Mouse (Mus musculus) intestine, embryonic 15.5 days (tissue): ENCODE results near the gene Bad. TPM values are rescaled to one million over a fixed set of nuclear protein-coding genes. Genes with fewer than 3 reads are reported as not detected.
A peak's percentile ranks its signal among the peaks of the same experiment; 100 is the strongest.
"Not testable (repeated sequence)": the region's sequence is repeated elsewhere in the genome, so short reads cannot be mapped to it uniquely, and the experiment has no call there.

ENCODE experiments used
- ATAC-seq: fragments of 200-750 bp; cut with Nextera tagmentation; 2 replicates; pipeline ENCODE4 v1.8.0; 2017; ENCODE audit warnings: moderate TSS enrichment, moderate library complexity
- H3K27ac ChIP-seq: fragments of 300-500 bp; sonication (generic); 2 replicates; pipeline ENCODE4 v1.5.1; 2015; ENCODE audit warnings: mild to moderate bottlenecking, inconsistent platforms
- H3K27me3 ChIP-seq: fragments of 300-500 bp; sonication (generic); replicated peaks from 2 replicates; pipeline ENCODE4 v1.6.1; 2015; ENCODE audit warnings: inconsistent platforms
- H3K36me3 ChIP-seq: fragments of 300-500 bp; sonication (generic); 2 replicates; pipeline ENCODE4 v1.6.1; 2015; ENCODE audit warnings: inconsistent platforms
- H3K4me1 ChIP-seq: fragments of 300-500 bp; sonication (generic); replicated peaks from 2 replicates; pipeline ENCODE4 v1.6.1; 2015; ENCODE audit warnings: inconsistent platforms
- H3K4me2 ChIP-seq: fragments of 300-500 bp; sonication (generic); replicated peaks from 2 replicates; pipeline ENCODE4 v1.6.1; 2015; ENCODE audit warnings: mild to moderate bottlenecking, inconsistent platforms
- H3K4me3 ChIP-seq: fragments of 300-500 bp; sonication (generic); replicated peaks from 2 replicates; pipeline ENCODE4 v1.5.1; 2015; ENCODE audit warnings: inconsistent platforms
- H3K9ac ChIP-seq: fragments of 300-500 bp; sonication (generic); 2 replicates; pipeline ENCODE4 v1.6.1; 2015; ENCODE audit warnings: inconsistent platforms
- H3K9me3 ChIP-seq: fragments of 300-500 bp; sonication (generic); 2 replicates; pipeline ENCODE4 v1.6.1; 2016; ENCODE audit warnings: inconsistent platforms
- WGBS: fragments of 180-500 bp; shearing (Covaris S2); methylation state at CpG from one replicate; pipeline ENCODE4 v1.1.7; 2015; 5-methylcytosine and 5-hydroxymethylcytosine counted together
- polyA plus RNA-seq: library from polyadenylated mRNA; unstranded; fragments of >200 nt; fragmentation: Nextera tagmentation; extraction: Ambion mirVana; gene quantifications from 2 replicates; pipeline ENCODE4 v1.2.1, GENCODE M21; 2015

The Bad gene
- polyA plus RNA-seq, 1 experiment from 2014 or later, result 70.0 TPM

DNA sequence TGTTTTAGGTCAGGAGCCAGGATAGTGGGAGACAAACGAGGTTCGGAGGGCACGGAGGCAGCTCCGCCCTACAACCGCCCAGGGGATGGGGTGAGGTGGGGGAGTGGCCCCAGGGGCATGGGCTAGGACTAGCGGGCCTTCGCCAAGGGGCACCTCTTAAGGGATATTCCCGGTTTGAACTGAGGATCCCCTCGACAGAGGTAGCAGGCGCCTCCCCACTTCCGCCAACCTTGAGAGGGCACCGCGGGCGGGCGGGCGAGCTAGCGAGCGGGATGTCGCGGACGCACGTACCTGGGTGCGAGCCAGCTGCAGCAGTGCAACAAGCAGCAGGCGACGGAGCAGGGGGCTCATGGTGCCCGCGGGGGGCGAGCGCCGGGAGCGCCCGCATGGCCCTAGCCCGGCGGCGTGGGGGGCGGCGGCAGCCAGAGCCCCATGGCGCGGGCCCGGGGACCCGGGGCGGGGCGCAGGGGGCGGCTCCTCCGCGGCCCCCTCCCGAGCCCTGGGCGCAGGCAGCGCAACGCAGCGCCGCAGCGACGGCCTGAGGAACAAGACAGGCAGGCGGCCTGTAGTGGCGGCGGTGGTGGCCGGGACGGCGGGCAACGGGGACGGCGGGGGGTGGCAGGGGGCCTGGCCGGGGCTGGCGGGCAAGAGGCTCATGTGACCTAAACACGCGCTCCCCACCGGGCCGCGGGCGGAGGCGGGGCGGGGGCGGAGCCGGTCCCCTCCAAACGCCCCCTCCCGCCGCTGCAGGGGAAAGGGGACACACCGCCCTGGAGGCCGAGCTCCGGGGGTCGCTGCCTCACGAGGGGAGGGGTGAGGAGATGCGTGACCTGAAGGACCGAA is 45.6 kb downstream of the Bad start, which contains the start of gene Vegfb:
Vegfb (minus strand) TSS at position 591 of the 843 bp plus-strand sequence.
- Histone ChIP-seq H3K27ac (peak within 1 kb of the TSS; percentile 92), H3K27me3 (no peaks in the 10 kb centered on the region), H3K36me3 (peaks cover 14% of the 10 kb centered on the region), H3K9ac (peak within 1 kb of the TSS; percentile 91), H3K4me1 (peaks cover 23% of the 10 kb centered on the region), H3K4me2 (peak within 1 kb of the TSS; percentile 87), H3K4me3 (peak within 1 kb of the TSS; percentile 94), H3K9me3 (no peaks in the 10 kb centered on the region)
- under 1% methylated on average over 78 of the region's 85 CpGs for WGBS
- ATAC-seq, result peak; percentile 73

DNA sequence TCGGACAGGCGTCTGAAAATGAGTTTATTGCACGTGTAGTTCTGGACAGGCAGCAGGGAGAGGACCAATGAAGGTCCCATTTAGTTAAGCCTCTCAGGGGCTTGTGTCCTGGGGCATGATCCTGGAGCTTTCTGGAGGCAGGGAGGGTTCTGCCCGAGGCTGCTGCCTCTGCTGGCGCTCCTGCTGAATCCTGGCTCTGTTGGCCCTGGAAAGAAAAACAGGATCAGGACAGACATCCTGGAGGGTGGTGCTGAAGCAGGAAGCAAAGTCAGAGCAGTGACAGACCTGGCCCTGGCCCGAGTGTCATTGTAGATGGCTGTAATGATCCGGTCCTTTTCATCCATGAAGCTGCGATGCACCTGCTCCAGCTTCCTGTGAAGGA is 46.2 kb downstream of the Bad start:
- peaks cover 9% of the 10 kb centered on the region for H3K36me3 ChIP-seq
- H3K4me1 ChIP-seq, result peaks cover 25% of the 10 kb centered on the region
- peak overlapping the region; percentile 92 for H3K27ac ChIP-seq
- no peaks in the 10 kb centered on the region for H3K27me3 ChIP-seq
- ATAC-seq, result no peak; the same call in 1 of the 2 replicates
- WGBS, result 5% methylated on average over 8 of the region's 8 CpGs
- peak overlapping the region; percentile 87 for H3K4me2 ChIP-seq
- peak overlapping the region; percentile 91 for H3K9ac ChIP-seq
- H3K4me3 ChIP-seq, result peak overlapping the region; percentile 94
- no peaks in the 10 kb centered on the region for H3K9me3 ChIP-seq

DNA sequence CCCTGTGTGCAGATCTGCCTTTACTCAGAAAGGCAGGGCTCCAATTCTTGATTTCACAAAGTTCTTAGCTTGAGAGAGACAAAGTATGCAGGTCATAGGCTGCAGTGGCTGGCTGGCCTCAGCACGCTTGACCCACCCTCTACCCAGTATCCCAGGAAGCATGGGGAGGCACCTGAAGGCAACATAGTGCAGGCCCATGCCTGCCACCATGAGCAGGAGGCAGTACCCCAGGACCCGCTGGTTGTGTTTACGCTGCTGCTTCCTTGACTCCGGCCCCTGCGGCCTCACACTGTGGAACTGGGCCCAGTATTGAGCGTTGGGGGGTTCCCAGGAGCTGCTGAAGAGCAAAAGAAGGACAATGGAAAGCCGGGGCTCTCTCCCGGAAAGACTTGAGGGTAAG is 47.6 kb downstream of the Bad start:
- H3K4me3 ChIP-seq, result no peak overlapping the region
- 86% methylated on average over 8 of the region's 8 CpGs for WGBS
- H3K9me3 ChIP-seq, result no peaks in the 10 kb centered on the region
- ATAC-seq, result no peak
- H3K36me3 ChIP-seq, result peaks cover 9% of the 10 kb centered on the region
- H3K4me2 ChIP-seq, result 0 out of 2 replicates have a peak overlapping the region, but pooled peaks have one; percentile 9
- no peak overlapping the region for H3K27ac ChIP-seq
- H3K9ac ChIP-seq, result no peak overlapping the region
- H3K27me3 ChIP-seq, result no peaks in the 10 kb centered on the region
- peaks cover 32% of the 10 kb centered on the region for H3K4me1 ChIP-seq

DNA sequence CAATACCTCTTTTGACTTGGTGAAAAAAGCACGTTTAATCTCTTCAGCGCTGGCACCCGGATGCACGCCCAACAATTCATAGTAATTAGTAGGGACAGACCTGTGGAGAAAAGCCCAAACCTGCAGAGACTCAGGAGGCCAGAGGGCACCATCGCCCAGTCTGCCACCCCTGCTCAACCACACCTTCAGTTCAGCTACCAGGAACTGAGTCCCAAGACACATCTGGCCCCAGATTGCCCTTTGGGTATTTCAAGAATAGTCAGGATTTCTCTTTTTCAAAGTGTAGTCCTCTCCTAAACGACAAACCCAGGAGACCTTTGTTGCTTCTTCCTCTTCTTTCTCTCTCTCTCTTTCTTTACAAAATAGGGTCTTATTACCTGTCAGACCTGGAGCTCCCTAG is 49.1 kb downstream of the Bad start:
- 91% methylated on average over 6 of the region's 6 CpGs for WGBS
- no peak overlapping the region for H3K9ac ChIP-seq

GRCm38 (mm10) chr19:6991166-6991565 is 49.5 kb downstream of the Bad start:
- H3K9ac ChIP-seq, H3K4me3 ChIP-seq: not testable (repeated sequence)

More for the DNA sequence above, 49.1 kb downstream of the Bad start:
- Histone ChIP-seq H3K27me3 (no peaks in the 10 kb centered on the region), H3K4me2 (no peak overlapping the region), H3K36me3 (no peaks in the 10 kb centered on the region), H3K27ac (no peak overlapping the region), H3K9me3 (no peaks in the 10 kb centered on the region), H3K4me3 (no peak overlapping the region), H3K4me1 (peaks cover 39% of the 10 kb centered on the region)
- ATAC-seq, result no peak

GRCm38 (mm10) chr19:6992011-6992858 is 50.6 kb downstream of the Bad start, which contains the start of gene Dnajc4:
Dnajc4 (minus strand) TSS chr19:6992572.
- peak within 1 kb of the TSS; percentile 65 for H3K9ac ChIP-seq
- no peaks in the 10 kb centered on the region for H3K36me3 ChIP-seq
- H3K4me3 ChIP-seq, result peak within 1 kb of the TSS; percentile 54
- H3K4me1 ChIP-seq, result peaks cover 39% of the 10 kb centered on the region
- 2% methylated on average over 37 of the region's 37 CpGs for WGBS
- H3K9me3 ChIP-seq, result no peaks in the 10 kb centered on the region
- peak; percentile 95 for ATAC-seq
- H3K27me3 ChIP-seq, result no peaks in the 10 kb centered on the region
- H3K4me2 ChIP-seq, result peak within 1 kb of the TSS; percentile 89
- H3K27ac ChIP-seq, result peak within 1 kb of the TSS; percentile 46

More at GRCm38 (mm10) chr19:6991166-6991565, 49.5 kb downstream of the Bad start:
- peaks cover 34% of the 10 kb centered on the region for H3K4me1 ChIP-seq
- not testable (repeated sequence) for H3K4me2 ChIP-seq, H3K9me3 ChIP-seq, H3K27me3 ChIP-seq, H3K36me3 ChIP-seq, ATAC-seq, H3K27ac ChIP-seq
- 92% methylated on average over 6 of the region's 6 CpGs for WGBS

DNA sequence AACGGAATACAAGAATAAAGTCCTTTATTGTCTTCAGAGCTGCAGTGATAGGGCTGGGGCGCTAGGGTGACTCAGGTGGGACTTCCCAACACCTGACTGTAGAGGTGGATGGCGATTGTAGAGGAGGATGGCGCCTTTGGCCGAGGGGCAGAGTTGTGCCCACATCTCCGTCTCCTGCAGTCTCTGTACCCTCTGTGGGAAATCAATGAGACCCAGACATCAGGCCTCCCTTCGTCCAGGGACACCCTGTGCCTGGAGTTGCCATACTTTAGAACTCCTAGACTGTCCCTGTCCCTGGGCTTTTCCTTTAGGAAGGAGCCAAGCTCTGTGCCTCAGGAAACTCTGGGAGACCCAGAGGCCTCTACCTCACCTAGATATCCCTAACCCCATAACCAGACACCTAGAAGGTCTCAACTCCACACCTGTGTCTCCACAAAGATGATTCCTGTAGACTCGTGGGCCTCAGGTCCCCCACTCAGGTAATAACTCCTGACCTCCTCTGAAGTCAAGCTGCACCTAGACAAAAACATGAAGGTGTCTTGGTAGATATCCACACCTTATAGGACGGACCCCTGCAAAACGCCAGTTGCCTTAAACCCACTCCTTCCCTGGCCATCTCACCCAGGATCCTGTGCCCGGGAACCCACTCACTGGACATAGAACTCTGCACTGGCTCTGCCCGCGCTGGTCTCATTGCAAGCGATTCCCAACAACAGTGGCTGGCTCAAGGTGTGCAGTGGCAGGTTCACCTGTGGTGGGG is 51.5 kb downstream of the Bad start:
- no peak for ATAC-seq
- Histone ChIP-seq H3K27ac (0 out of 2 replicates have a peak overlapping the region, but pooled peaks have one; percentile 33), H3K4me2 (peak overlapping the region; percentile 89), H3K9ac (peak overlapping the region; percentile 65), H3K4me3 (peak overlapping the region; percentile 54), H3K4me1 (peaks cover 37% of the 10 kb centered on the region), H3K36me3 (no peaks in the 10 kb centered on the region), H3K9me3 (no peaks in the 10 kb centered on the region), H3K27me3 (no peaks in the 10 kb centered on the region)
- 62% methylated on average over 14 of the region's 14 CpGs for WGBS

GRCm38 (mm10) chr19:6994002-6994401 is 52.3 kb downstream of the Bad start:
- Histone ChIP-seq H3K4me1 (peaks cover 36% of the 10 kb centered on the region), H3K4me3 (no peak overlapping the region), H3K27me3 (no peaks in the 10 kb centered on the region), H3K36me3 (no peaks in the 10 kb centered on the region), H3K27ac (no peak overlapping the region), H3K4me2 (no peak overlapping the region), H3K9ac (no peak overlapping the region), H3K9me3 (no peaks in the 10 kb centered on the region)
- ATAC-seq, result no peak
- 82% methylated on average over 8 of the region's 8 CpGs for WGBS

DNA sequence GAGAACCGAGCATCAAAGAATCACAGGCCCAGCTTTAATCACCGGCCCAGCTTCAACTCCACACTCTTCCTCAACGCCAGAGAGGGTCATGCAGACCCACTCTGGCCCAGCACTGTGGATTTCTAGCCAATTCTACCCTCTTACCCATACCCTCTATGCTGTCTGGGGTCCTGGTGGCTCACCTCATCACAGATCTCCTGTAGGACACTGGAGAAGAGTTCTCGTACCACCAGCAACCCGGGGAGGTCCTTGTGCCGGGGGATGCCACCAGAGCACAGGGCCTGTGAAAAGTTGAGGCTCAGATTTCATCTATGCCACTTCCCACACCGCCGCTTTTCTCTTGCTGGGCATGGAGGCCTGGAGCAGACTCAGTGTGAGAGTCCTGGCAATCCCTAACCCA is 52.8 kb downstream of the Bad start:
- ATAC-seq, result no peak
- H3K4me3 ChIP-seq, result no peak overlapping the region
- peaks cover 36% of the 10 kb centered on the region for H3K4me1 ChIP-seq
- H3K27ac ChIP-seq, result no peak overlapping the region
- H3K9ac ChIP-seq, result peak overlapping the region; percentile 75
- 0 out of 2 replicates have a peak, but pooled peaks cover 2% of the 10 kb centered on the region for H3K36me3 ChIP-seq
- no peaks in the 10 kb centered on the region for H3K27me3 ChIP-seq
- peak overlapping the region; percentile 91 for H3K4me2 ChIP-seq
- 91% methylated on average over 8 of the region's 8 CpGs for WGBS
- no peaks in the 10 kb centered on the region for H3K9me3 ChIP-seq

DNA sequence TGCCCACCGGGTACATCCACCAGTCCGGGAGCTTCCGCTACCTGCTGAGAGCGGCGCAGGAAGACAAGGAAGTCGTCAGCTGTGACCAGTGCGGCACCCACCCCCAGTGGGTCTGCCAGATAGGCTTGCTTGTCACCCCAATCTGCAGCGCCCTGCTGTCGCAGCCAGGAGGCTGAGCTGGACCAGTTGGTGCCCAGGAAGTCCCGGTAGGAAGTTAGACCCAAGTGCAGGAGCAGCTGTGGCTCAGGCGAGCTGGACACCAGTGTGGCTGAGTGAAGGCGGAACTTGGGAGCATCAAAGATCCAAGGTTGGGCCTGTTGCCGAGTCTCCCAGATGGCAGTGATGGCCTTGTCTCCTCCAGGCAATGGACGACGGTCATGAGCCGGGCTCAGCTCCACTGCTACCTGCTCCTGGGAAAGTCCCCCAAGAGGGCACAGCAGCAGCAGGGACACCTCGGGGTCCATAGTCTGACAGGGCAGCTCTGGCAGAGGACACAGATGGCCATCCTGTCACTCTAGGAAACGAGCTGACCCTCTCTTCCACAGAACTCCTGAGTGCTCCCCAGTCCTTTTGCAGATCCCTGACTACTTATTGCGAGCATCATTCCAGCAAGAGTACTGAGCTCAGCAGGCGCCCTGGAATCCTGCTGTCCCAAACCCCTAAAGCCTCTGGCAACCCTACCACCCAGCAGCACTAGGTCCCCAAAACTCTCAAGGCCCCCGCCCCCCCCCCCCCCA is 53.8 kb downstream of the Bad start:
- Histone ChIP-seq H3K4me2 (peak overlapping the region; percentile 91), H3K4me1 (peaks cover 36% of the 10 kb centered on the region), H3K9ac (peak overlapping the region; percentile 75), H3K36me3 (0 out of 2 replicates have a peak, but pooled peaks cover 3% of the 10 kb centered on the region), H3K27ac (peak overlapping the region; percentile 46), H3K4me3 (peak overlapping the region; percentile 64), H3K9me3 (no peaks in the 10 kb centered on the region), H3K27me3 (no peaks in the 10 kb centered on the region)
- 49% methylated on average over 20 of the region's 21 CpGs for WGBS
- ATAC-seq, result no peak

DNA sequence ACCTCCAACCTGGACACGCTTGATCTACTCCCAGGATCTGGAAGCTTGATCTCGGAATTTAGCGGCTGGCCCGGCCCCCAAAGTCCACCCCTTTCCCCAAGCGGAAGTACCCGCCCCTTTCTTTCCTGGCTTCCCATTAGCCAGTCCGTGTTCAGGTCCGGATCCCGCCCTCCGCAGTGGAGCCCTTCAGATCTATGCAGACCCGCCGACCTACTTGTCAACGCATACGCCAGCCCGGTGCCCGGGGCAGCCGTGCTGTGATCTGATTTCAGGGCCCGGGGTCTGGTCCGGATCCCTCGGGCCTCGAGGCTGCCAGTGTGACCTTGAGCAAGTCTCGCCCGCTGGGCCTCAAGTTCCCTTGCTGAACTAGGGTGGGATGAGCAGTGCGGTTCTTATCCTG is 54.3 kb downstream of the Bad start, which contains the start of the genes Nudt22 and Trpt1:
Nudt22 (minus strand) TSS at position 112 of the 400 bp plus-strand sequence.
Trpt1 (plus strand) TSS at position 126 of the 400 bp plus-strand sequence.
- H3K9me3 ChIP-seq, result no peaks in the 10 kb centered on the region
- under 1% methylated on average over 24 of the region's 24 CpGs for whole genome bisulfite sequencing
- H3K4me3 ChIP-seq, result peak within 1 kb of the TSS; percentile 64
- no peaks in the 10 kb centered on the region for H3K27me3 ChIP-seq
- H3K9ac ChIP-seq, result peak within 1 kb of the TSS; percentile 75
- peak within 1 kb of the TSS; percentile 76 for H3K27ac ChIP-seq
- peak; percentile 79 for ATAC-seq
- H3K4me2 ChIP-seq, result peak within 1 kb of the TSS; percentile 91
- H3K4me1 ChIP-seq, result peaks cover 36% of the 10 kb centered on the region
- H3K36me3 ChIP-seq, result 0 out of 2 replicates have a peak, but pooled peaks cover 3% of the 10 kb centered on the region
